Mouse (Mus musculus): ENCODE data around the gene Apoa4. TPM values are rescaled to one million over a fixed set of nuclear protein-coding genes. Genes with fewer than 3 reads are reported as not detected.

Gene Apoa4
- polyA plus RNA-seq (2012; rRNA removed): 4.2 and 21.2 TPM in 2 replicates

DNA sequence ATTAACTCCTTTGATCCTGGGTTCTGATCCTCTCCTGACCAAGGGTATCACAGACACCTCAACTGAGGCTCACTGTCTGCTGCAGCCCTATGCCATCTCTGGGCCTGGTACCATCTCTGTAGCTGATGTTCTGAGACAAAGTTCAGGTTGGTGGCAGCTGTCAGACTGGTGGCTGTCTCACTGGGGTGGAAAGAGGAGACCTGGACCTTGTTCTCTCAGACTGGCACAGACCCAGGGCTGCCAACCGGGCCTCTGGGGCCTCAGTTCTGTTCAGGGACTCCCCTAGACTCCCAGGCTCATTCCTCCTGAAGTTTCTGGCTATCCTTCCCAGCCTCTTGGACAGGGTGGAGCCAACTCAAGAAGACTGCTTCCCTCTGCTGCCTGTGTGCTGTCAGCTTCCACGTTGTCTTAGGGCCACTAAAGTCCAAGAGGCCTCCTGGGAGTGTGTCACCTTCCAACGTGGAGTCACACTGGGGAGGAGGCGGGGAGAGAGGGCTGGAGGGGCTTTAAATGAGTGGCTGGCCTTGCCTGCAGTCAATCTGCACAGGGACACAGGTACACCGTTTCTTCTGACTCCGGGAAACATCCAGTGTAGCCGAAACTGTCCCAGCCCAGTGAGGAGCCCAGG lies at the start of gene Apoa4:
TSS of gene Apoa4 (plus strand) at position 171 of the 628 bp plus-strand sequence.

GRCm38 (mm10) chr9:46228491-46228890 lies 12.0 kb upstream of the Apoa4 start, which contains the start of gene Apoa1:
Gene Apoa1 (plus strand): TSS chr9:46228580.

GRCm38 (mm10) chr9:46235596-46235648 lies 5.1 kb upstream of the Apoa4 start, which contains the start of gene Apoc3:
Gene Apoc3 (minus strand): TSS chr9:46235636.

GRCm38 (mm10) chr9:46268343-46268873 lies 27.9 kb downstream of the Apoa4 start, which contains the start of gene Apoa5:
Gene Apoa5 (plus strand): TSS chr9:46268633.

GRCm38 (mm10) chr9:46272677-46273454 lies 32.4 kb downstream of the Apoa4 start, which contains the start of gene Zpr1:
Gene Zpr1 (plus strand): TSS chr9:46273064.

GRCm38 (mm10) chr9:46282631-46283436 lies 42.3 kb downstream of the Apoa4 start, which contains the start of gene Bud13:
Gene Bud13 (plus strand): TSS chr9:46283008.

Other genes starting within 250 kb of the Apoa4 start
- 17.4 TPM in 2 replicates for gene Pafah1b2, start 228.0 kb upstream of the Apoa4 start, polyA plus RNA-seq (2012; rRNA removed)
- gene Sik3, start 227.9 kb upstream of the Apoa4 start, polyA plus RNA-seq (2012; rRNA removed): 4.3 and 6.3 TPM in 2 replicates
- gene Apoa1, start 12.1 kb upstream of the Apoa4 start, polyA plus RNA-seq (2012; rRNA removed): 7,361 and 8,452 TPM in 2 replicates
- 93.8 and 124 TPM in 2 replicates for gene Apoc3, start 5.1 kb upstream of the Apoa4 start, polyA plus RNA-seq (2012; rRNA removed)
- gene Apoa5, start 27.9 kb downstream of the Apoa4 start, polyA plus RNA-seq (2012; rRNA removed): 38.7 and 48.7 TPM in 2 replicates
- 15.8 and 16.7 TPM in 2 replicates for gene Zpr1, start 32.4 kb downstream of the Apoa4 start, polyA plus RNA-seq (2012; rRNA removed)
- gene Bud13, start 42.3 kb downstream of the Apoa4 start, polyA plus RNA-seq (2012; rRNA removed): 4.0 and 4.5 TPM in 2 replicates
- not detected in 2 replicates for gene 4931429L15Rik, start 79.3 kb downstream of the Apoa4 start, polyA plus RNA-seq (2012; rRNA removed)